In the genomic region with DNA sequence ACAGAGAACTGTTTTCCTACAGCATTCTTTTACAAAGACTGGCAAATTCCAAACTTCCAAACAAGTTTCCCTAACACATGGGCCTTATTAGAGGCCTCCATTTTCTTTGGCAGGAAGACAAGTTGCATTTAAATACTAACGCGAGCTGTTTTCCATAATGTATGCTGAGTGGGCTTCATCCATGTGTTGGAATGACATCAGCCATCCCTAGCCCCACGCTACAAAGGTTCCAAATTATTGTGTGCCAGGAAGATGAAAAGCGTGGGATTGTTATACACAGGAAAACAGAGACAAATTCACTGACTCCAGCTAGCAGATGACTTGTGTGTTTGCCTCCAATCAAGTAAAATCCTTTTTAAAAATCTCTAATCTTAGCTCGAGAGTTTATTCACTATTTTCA, we compare ENCODE assay signal across 22 mouse cellular contexts.
DNase-seq lines count a peak whose midpoint lies in the region; ATAC-seq lines count a peak whose summit lies in the region.
"Had no signal": no experiment of that assay in that cellular context is flagged by ENCODE, and none has a peak within 500 bp of the region (broad histone marks: within the 10 kb centered on the region; RNA-seq: fewer than 3 reads in every experiment).

No protein-coding gene starts in this region.

- WGBS in forebrain, embryonic 13.5 days = 31% methylated on average over 5 of the region's 5 CpGs
- 44% methylated on average over 5 of the region's 5 CpGs for WGBS in forebrain, embryonic 12.5 days
- 30% methylated on average over 5 of the region's 5 CpGs for WGBS in embryonic facial prominence, embryonic 15.5 days
- WGBS in limb, embryonic 15.5 days = 40% methylated on average over 5 of the region's 5 CpGs

- peaks cover 8% of the 10 kb centered on the region; the same call in 1 of the 2 replicates for H3K4me1 ChIP-seq in forebrain, embryonic 13.5 days
- no peaks in the 10 kb centered on the region for H3K4me1 ChIP-seq in forebrain, embryonic 12.5 days
- H3K4me1 ChIP-seq in embryonic facial prominence, embryonic 15.5 days = peaks cover 13% of the 10 kb centered on the region
- peaks cover 14% of the 10 kb centered on the region for H3K4me1 ChIP-seq in limb, embryonic 15.5 days
- H3K4me1 ChIP-seq: hindbrain, embryonic 12.5 days; kidney, embryonic 15.5 days; liver, embryonic 15.5 days; lung, embryonic 15.5 days had no signal

- no peaks in the 10 kb centered on the region for H3K27me3 ChIP-seq in forebrain, embryonic 13.5 days
- H3K27me3 ChIP-seq in forebrain, embryonic 12.5 days = no peaks in the 10 kb centered on the region
- no peaks in the 10 kb centered on the region for H3K27me3 ChIP-seq in embryonic facial prominence, embryonic 15.5 days
- no peaks in the 10 kb centered on the region for H3K27me3 ChIP-seq in limb, embryonic 15.5 days
- H3K27me3 ChIP-seq: hindbrain, embryonic 12.5 days; kidney, embryonic 15.5 days; liver, embryonic 15.5 days; lung, embryonic 15.5 days had no signal

- no peaks in the 10 kb centered on the region for H3K36me3 ChIP-seq in forebrain, embryonic 13.5 days (ENCODE audit: poor library complexity, severe bottlenecking)
- H3K36me3 ChIP-seq in forebrain, embryonic 12.5 days (replicated peaks) = no peaks in the 10 kb centered on the region
- H3K36me3 ChIP-seq in embryonic facial prominence, embryonic 15.5 days = no peaks in the 10 kb centered on the region
- no peaks in the 10 kb centered on the region for H3K36me3 ChIP-seq in limb, embryonic 15.5 days
- H3K36me3 ChIP-seq: hindbrain, embryonic 12.5 days; kidney, embryonic 15.5 days; liver, embryonic 15.5 days; lung, embryonic 15.5 days had no signal

- H3K4me2 ChIP-seq in forebrain, embryonic 13.5 days = no peak overlapping the region
- no peak overlapping the region for H3K4me2 ChIP-seq in forebrain, embryonic 12.5 days
- H3K4me2 ChIP-seq in embryonic facial prominence, embryonic 15.5 days (replicated peaks) = 0 out of 2 replicates have a peak overlapping the region, but pooled peaks have one; percentile 15
- H3K4me2 ChIP-seq in limb, embryonic 15.5 days = no peak overlapping the region
- H3K4me2 ChIP-seq: hindbrain, embryonic 12.5 days; kidney, embryonic 15.5 days; liver, embryonic 15.5 days; lung, embryonic 15.5 days had no signal

- no peak overlapping the region for H3K4me3 ChIP-seq in forebrain, embryonic 13.5 days
- H3K4me3 ChIP-seq in forebrain, embryonic 12.5 days (replicated peaks) = no peak overlapping the region
- H3K4me3 ChIP-seq in embryonic facial prominence, embryonic 15.5 days (replicated peaks) = no peak overlapping the region
- no peak overlapping the region for H3K4me3 ChIP-seq in limb, embryonic 15.5 days
- H3K4me3 ChIP-seq: gastrocnemius, adult 2 months; hindbrain, embryonic 12.5 days; kidney, embryonic 15.5 days; liver, embryonic 15.5 days; lung, embryonic 15.5 days had no signal

- DNase-seq in layer of hippocampus, adult 9-11 months = peak; percentile 27
- no peak for DNase-seq in layer of hippocampus, postnatal 10 days (ENCODE audit: low spot score in 2 of 2)
- DNase-seq in cerebellum, adult 18-20 months = no peak
- DNase-seq: adrenal gland, postnatal 36 days; cerebellum, adult 2 months; cerebellum, postnatal 25 days; gastrocnemius, adult 2 months; kidney, adult 11 months; kidney, postnatal 36 days; liver; lung, postnatal 4 days; right cerebral cortex, postnatal 14 days had no signal

- H3K9me3 ChIP-seq in forebrain, embryonic 13.5 days (replicated peaks) = no peaks in the 10 kb centered on the region
- H3K9me3 ChIP-seq in forebrain, embryonic 12.5 days = no peaks in the 10 kb centered on the region
- H3K9me3 ChIP-seq in embryonic facial prominence, embryonic 15.5 days (replicated peaks) = no peaks in the 10 kb centered on the region
- no peaks in the 10 kb centered on the region for H3K9me3 ChIP-seq in limb, embryonic 15.5 days
- H3K9me3 ChIP-seq: hindbrain, embryonic 12.5 days; kidney, embryonic 15.5 days; liver, embryonic 15.5 days; lung, embryonic 15.5 days had no signal

- H3K9ac ChIP-seq in forebrain, embryonic 13.5 days = no peak overlapping the region
- no peak overlapping the region for H3K9ac ChIP-seq in forebrain, embryonic 12.5 days
- no peak overlapping the region for H3K9ac ChIP-seq in embryonic facial prominence, embryonic 15.5 days
- H3K9ac ChIP-seq in limb, embryonic 15.5 days = no peak overlapping the region
- H3K9ac ChIP-seq: hindbrain, embryonic 12.5 days; kidney, embryonic 15.5 days; liver, embryonic 15.5 days; lung, embryonic 15.5 days had no signal

- peak; percentile 77 for ATAC-seq in forebrain, embryonic 13.5 days
- ATAC-seq in forebrain, embryonic 12.5 days (ENCODE audit: low FRiP score) = no peak
- ATAC-seq in embryonic facial prominence, embryonic 15.5 days (ENCODE audit: insufficient number of reproducible peaks, low FRiP score, low TSS enrichment, low read depth) = peak; percentile 65; the same call in 1 of the 2 replicates
- ATAC-seq in limb, embryonic 15.5 days (ENCODE audit: insufficient number of reproducible peaks, low FRiP score, low TSS enrichment, low read depth) = 0 out of 2 replicates have a peak, but pooled peaks have one; percentile 2
- no peak for ATAC-seq in CD4-positive, CD25-positive, alpha-beta regulatory T cell, adult 4 months

- H3K27ac ChIP-seq in forebrain, embryonic 13.5 days = no peak overlapping the region
- H3K27ac ChIP-seq in forebrain, embryonic 12.5 days = no peak overlapping the region
- H3K27ac ChIP-seq in embryonic facial prominence, embryonic 15.5 days (replicated peaks) = peak overlapping the region; percentile 40; the same call in 1 of the 2 replicates
- 0 out of 2 replicates have a peak overlapping the region, but pooled peaks have one; percentile 33 for H3K27ac ChIP-seq in limb, embryonic 15.5 days
- H3K27ac ChIP-seq: gastrocnemius, adult 2 months; hindbrain, embryonic 12.5 days; kidney, embryonic 15.5 days; liver, embryonic 15.5 days; lung, embryonic 15.5 days; stomach, postnatal 0 days had no signal

Comparison
In these comparisons a context has a peak if more than half of its experiments do, and no peak if none do; other contexts are left out.
1. ATAC-seq: peak in forebrain, embryonic 13.5 days (single experiment), embryonic facial prominence, embryonic 15.5 days (single experiment) and limb, embryonic 15.5 days (single experiment); none in forebrain, embryonic 12.5 days (single experiment) and CD4-positive, CD25-positive, alpha-beta regulatory T cell, adult 4 months (single experiment).
2. H3K27ac ChIP-seq: peak in embryonic facial prominence, embryonic 15.5 days (single experiment) and limb, embryonic 15.5 days (single experiment); none in forebrain, embryonic 13.5 days (single experiment) and forebrain, embryonic 12.5 days (single experiment).